Mouse (Mus musculus) testis, postnatal 10 days (tissue): ENCODE results near the gene Gabarap.
"Not testable (repeated sequence)": the region's sequence is repeated elsewhere in the genome, so short reads cannot be mapped to it uniquely, and the experiment has no call there.

Experiments used
- DNase-seq: peaks from one replicate; pipeline ENCODE4 v3.0.0; 2021; ENCODE audit warnings: low spot score

Gene Gabarap

DNA sequence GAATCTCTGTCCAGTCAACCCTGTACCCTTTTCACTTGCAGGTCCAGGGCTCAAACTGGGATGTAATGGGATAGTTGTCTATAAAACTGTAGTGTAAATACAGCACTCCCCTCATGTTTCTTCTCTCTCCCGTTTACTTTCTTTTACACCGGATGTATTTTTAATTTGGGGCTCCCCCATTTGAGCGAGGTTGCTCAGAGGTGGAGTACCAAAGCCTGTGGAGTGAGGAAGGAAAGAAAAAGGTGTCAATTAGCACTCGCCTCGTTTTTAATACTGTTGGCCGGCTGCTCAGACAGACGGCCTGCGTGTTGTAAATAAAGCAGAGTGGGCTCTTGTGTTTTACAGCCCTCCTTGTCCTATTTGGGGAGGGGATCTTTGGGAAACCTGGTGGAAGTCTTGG lies 8.7 kb downstream of the Gabarap start:
- no peak for DNase-seq

DNA sequence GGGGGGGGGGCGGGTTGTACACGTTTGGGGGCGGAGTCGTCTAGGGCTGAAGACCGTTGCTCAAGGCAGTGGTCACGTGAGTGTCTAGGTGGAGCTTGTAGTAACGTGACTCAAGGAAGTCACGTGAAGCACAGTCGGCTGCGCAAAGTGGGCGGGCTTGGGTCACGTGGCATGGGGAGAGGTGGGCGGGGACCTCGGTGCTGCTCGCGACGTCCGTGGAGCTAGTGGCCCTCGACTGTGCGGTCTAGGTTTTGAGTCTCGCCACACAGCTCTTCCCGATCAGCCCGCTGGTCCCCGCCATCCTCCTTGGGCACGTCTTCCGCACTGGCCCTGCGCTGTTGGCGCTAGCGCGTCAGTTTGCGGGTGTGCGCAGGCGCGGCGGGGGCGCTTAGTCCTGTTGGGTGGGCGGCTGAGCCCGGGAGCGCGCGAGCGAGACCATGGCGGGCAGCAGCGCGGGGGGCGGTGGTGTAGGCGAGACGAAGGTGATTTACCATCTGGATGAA lies 9.5 kb downstream of the Gabarap start, which contains the start of gene Dvl2:
Gene Dvl2 (plus strand): TSS at position 200 of the 503 bp plus-strand sequence.
- DNase-seq, result peak; percentile 95

DNA sequence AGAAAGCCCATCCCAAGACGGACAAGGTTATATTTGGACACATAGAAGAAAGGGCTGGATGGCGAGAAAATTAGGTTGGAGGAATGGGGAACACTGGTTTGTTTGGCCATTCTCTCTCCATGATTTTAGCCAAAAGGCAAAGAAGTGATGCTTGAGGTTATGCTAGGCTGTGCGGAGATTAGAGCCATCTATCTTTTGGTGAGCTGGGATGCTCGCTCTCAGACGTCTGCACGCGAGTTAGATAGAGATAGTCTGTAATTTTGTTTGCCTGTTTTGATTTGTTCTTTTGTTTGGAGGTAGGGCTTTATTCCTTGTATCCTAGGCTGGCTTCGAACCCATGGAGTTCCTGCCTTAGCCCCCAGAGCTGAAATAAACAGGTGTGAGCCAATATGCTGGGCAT lies 10.2 kb downstream of the Gabarap start:
- DNase-seq, result no peak

DNA sequence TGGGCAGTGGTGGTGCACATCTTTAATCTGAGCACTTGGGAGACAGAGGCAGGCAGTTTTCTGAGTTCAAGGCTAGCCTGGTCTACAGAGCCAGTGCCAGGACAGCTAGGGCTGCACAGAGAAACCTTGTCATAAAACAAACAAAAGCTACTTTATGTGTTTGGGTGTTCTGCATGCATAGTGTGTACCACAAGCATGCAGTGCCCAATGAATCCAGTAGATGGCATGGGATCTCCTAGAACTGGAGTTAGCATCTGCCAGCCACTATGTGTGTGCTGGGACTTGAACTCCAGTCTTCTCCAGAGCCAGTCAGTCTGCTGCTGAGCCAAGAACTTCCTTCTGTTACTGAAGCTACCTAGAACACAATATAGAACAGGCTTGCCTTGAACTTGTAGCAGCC lies 10.9 kb downstream of the Gabarap start:
- peak; percentile 71 for DNase-seq

DNA sequence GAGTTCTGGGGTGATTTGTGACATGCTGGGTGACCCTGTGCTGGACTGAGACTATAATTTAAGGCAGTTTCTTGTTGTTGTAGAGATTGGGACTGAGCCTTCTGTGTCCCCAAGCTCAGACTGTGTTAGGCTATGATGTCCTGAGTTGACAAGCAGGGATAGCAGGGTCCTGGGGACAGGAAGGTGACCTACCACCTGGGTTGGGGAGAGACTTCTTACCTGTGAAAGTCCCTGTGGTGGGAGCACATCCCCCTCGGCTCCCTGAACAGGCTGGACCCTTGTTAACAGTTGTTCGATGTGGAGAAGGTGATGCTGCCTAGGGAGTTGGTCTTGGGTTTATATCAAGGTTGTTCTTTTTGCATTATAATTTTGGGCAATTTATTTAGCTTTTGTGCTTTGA lies 11.5 kb downstream of the Gabarap start:
- no peak for DNase-seq

DNA sequence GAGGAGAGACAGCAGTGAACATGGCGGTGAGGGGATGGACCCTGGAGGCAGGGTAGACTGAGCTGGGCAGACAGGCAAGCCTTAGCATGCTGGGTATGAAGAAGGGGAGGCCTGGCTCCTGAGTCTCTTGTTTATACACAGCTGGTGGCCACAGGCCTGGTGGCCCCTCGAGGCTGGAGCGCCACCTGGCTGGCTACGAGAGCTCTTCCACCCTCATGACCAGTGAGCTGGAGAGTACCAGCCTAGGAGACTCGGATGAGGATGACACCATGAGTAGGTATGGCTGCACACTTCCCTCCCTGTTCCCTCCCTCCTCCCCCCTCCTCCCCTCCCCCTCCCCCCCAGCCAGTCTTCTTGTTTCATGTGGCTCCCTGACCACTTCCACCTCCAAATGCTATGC lies 14.6 kb downstream of the Gabarap start:
- DNase-seq, result no peak

DNA sequence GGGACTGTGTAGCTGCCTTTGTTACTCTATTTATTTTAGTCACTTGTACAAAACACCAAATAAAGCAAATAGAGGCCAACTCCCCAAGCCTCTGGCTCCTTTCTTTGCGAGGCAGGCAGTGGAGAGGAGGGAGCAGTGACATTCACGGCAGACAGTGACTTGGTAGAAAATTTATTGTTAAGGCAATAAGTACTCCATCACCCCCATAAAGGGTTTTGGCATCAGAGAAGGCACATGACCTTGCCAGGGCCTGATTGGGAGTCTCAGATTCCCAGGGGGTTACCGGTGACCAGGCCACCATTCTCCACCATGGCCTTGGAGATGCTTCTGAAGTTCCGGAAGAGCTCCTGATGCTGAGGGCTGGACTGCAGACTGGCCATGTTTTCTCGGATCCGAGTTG lies 19.1 kb downstream of the Gabarap start:
- no peak for DNase-seq

DNA sequence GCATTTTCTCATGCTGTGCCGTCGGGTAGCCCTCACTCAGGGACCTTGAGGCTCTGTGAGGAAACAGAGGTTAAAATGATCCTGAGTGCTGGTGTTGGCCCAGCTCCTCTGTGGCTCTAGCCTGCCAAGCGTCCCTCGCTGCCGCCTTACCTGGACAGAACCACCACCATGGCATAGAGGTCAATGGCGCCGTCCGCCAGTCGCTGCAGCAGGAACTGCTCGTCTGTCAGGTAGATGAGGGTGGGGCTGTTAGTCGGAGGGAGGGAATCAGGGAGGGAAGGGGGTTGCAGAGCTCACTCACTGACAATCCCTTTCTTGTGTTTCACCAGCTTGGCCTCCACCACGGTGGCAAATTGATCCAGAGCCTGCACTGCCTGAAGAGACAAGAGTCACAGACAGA lies 19.6 kb downstream of the Gabarap start:
- DNase-seq, result no peak

DNA sequence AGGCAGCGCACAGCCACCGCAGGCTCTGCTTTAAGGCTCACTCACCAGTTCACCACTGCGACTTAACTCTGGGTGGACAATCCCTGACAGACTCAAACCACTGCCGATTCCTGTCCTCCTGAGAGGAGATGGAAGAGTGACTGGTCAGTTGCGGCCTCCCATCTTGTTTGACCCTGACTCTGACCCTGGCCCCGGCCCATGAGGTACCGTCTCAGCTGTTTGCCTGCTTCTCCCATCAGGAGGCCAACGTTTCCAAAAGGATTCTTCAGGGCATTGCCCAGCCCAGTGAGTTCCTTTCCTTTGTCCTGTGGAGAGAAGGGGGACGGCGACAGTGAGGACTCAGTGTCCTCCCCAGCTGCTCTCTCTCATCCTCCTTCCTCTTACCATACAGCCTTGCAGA lies 20.0 kb downstream of the Gabarap start:
- DNase-seq, result no peak

DNA sequence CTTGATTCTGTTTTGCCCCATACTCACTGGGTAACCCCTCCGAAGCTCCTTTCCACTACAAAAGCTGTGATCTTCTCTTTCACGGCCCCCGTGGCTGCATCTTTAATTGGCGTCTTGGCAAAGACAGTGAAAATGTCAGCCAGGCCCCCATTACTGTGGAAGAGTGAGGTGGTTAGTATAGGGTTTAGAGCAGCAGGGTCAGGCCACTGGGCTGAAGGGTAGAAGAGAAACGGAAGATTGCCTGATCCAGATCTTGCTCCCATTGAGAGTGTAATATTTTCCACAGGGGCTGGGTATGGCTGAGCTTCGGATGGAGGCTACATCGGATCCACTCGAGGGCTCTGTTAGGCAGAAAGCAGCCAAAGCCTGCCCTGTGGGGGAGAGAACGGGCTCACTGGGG lies 22.0 kb downstream of the Gabarap start:
- DNase-seq, result peak; percentile 37

DNA sequence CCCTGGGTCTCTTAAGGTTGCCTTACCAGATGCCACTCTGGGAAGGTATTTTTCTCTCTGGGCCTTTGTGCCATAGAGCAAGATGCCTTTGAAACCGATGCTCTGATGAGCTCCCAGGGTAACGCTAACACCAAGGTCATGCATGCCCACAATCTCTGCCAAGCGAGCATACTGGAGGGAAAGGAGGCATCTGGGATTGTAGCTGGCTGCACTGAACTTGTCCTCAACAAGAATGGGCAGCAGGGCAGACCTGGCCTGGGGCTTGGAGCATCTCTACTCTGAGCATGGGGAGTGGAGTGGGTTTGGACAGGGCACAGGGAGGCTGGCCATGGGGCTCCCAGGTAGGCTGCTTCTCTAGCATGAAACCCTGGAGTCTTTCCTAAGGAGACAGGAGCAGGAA lies 22.5 kb downstream of the Gabarap start:
- no peak for DNase-seq

DNA sequence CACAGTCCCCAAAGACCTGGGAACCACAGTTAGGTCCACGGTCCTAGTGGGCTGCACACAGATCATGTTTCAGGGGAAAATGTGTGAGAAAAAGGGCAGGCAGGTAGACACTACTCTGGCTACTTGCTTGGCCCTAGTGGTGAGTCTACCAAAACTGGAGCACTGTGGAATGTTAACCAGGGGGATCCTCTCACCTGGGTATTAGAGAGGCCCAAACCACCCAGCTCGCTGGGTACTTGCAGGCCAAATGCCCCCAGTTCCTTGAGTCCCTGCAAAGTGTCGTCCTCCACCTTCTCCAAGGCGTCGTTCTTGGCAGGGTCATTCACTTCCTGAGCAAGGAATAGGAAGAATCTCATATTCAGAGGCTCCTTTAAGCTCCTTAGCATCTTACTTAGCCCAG lies 23.1 kb downstream of the Gabarap start:
- no peak for DNase-seq

DNA sequence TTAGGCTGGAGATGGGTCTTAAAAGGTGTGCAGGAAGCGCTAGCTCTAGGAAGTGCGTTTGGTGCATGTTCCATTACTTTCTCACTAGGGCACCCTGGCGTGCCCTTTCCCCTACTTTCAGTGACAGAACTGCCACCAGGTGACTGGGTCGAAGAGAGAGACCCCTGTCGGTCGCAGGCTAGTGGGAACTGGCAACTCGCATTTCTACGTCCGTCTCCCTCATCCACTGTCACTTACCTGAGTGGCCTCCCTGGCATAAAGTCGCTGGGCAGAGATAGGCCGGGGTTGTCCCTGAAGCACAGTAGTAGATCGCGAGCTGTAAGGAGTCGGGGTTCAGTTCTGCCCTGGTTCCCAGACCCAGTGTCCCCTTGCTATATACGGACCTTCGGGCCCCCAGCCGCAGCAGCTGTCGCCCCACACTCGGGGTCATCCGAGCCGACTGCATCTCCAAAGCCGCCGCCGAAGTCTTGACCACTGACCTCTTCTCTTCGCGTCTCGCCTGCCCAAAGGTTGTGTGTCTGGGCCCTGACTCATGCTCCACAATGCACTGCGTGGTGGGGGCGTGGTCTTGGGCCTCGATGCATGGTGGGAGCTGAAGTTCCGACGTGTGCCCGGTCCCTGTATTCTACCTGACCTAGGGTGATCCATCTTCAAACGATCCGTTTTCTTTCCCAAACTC lies 24.1 kb downstream of the Gabarap start, which contains the start of gene Acadvl:
Gene Acadvl (minus strand): TSS at position 532 of the 679 bp plus-strand sequence.
- peak; percentile 92 for DNase-seq

DNA sequence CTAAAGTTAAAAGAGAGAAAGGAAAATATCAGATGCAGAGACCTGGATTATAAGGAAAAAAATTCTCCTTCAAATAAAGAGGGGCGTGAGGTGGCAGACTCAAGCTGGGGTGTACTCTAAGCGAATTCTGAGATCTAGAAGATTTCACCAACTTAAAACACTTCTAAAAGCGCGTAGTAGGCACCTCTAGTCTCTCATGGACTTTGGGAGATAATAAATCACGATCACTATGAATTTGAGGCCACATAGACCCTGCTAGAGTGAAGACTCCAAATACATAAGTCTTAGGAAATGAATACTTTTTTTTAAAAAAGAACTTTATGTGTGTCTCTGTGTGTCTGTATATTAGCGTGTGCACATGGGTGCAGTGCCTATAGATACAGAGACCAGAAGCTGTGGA lies 24.7 kb downstream of the Gabarap start:
- DNase-seq, result no peak

DNA sequence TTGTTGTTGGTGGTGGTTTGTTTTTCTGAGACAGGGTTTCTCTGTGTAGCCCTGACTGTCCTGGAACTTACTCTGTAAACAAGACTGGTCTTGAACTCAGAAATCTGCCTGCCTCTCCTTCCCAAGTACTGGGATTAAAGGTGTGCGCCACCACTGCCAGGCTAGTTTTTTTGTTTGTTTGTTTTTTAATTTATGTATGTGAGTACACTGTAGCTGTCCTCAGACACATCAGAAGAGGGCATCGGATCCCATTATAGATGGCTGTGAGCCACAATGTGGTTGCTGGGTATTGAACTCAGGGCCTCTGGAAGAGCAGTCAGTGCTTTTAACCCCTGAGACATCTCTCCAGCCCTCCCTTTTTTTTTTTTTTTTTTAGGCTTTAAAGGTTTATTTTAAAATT lies 25.2 kb downstream of the Gabarap start:
- not testable (repeated sequence) for DNase-seq

DNA sequence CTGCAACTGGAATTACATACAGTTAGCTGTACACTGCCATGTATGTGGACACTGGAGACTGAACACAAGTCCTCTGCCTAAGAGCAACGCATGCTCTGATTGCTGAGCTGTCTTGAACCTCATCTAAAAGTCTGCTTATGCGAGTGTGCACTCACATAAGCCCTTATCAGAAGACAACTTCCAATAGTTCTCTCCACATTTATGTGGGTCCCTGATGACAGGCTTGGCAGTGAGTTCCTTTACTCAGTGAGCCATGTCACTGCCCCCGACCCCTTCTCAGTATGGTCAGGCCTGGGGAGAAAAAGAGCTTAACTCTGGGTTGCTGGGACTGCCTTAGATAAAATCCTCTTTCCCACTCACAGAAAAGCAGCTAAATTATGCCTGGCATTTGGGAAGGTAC lies 25.7 kb downstream of the Gabarap start, which contains the start of gene Dlg4:
Gene Dlg4 (plus strand): TSS at position 274 of the 400 bp plus-strand sequence.
- no peak for DNase-seq

DNA sequence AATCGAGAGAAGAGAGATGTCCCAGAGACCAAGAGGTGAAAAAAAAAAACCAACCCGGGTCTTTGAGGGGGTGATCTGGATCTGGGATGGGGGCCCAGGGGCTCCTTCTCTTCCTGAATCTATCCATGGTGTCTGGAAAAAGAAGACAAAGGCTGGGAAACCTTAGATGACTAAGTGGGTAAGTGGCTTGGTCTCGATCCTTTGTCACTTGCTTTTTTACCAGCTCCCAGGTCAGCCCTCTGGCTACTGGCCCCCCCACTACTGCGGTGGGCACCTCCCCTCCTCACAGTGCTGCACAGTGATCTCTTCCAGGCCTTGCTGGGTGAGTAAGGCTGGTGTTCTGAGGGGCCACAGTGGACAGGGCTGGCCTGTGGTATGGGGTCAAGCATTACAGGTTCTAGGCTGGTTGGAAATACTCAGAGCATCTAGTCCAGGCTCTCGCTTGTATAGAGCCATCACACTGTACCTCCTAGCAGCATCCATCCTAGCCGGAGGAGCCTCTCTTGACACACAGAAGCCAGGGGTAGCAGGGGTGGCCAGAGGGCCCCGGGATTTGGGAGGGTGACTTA lies 26.3 kb downstream of the Gabarap start:
- DNase-seq, result no peak

DNA sequence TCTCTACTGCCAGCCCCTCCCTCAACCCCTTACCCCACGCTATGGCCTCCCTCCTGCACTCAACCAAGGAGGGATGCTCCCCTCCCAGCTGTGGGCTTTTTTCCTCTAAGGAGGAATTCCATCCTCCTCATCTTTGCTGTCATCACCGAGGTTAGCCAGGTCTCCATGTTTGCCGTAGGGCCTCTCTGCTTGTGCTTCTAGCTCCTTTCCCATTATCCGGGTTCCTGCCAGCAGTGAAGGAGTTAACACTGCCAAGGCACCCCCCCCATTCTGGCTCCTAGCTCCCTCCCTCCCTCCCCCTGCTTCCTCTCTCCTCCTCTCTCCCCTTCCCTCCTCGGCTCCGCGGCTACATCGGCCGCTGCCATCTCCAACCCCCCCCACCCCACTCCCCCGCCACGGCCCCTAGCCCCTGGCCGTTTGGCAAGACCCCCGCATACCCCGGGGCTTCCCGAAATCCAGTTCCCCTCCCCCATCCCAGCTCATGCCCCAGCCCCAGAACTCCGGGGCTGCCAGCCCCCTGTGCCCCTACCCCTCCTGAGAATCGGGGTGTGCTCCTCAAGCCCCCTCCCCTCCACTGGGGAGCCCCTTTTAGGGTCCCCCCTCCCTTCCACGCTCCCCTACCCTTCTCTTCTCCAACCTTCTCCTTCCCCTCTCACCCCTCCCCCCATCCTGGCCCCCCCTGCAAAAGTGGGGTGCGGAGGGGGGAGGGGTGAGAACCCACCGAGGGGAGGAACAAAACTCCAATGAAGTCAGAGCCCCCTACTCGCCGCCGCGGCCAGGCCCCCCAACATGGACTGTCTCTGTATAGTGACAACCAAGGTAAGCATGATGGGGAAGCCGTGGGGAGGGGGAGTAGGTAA lies 27.4 kb downstream of the Gabarap start:
- DNase-seq, result peak; percentile 74

DNA sequence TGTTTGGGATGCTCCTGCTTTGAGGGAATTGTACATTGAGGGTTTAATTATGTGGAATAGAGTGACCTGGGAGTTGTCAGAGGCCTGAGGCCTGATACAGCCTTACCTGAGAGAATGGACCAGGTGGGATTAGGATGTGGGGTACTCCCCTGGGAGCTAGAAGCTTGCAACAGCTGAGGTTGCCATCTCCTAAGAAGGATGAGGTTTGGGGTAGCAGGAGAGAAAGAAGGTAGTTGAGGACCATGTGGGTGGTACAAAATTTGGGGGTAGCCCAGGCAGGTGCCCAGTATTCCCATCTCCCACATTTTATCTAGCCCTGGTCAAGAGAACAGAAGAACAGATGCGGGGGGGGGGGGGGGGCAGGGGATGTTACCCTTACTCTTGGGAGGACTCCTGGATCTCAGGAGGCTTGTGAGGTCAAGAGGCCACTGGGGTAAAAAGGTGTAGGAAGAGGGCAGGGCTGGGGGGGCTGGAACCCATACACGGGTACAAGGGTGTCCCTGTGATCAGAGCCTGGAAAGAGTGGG lies 28.6 kb downstream of the Gabarap start:
- DNase-seq, result no peak

DNA sequence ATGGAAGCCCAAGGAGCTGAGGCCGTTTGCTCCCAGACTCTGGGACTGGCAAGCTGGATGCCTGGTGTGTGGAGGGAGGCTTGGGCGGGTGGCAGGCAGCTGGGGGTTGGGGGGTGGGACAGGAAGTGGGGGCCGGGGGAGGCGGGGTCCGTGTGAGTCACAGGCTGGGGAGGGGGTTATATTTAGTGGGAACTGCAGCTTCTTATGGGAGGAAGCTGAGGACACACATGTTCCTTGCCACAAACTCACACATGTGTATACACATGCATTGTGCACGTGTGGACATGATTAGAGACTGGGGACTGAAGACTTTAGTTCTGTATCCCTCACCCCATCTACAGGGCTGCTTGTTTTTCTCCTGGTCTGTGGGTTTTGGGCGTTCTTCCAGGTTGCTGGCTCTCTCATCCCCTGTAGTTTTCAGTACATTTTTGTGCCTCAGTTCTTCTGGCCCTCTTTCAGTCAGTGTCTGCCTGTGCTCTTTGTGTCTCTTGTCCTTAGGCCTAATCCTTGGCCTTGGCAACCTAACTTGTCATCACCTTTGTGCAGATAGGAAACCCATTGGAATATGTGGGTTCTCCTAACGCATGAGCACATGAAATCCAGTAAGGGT lies 29.2 kb downstream of the Gabarap start:
- DNase-seq, result no peak

DNA sequence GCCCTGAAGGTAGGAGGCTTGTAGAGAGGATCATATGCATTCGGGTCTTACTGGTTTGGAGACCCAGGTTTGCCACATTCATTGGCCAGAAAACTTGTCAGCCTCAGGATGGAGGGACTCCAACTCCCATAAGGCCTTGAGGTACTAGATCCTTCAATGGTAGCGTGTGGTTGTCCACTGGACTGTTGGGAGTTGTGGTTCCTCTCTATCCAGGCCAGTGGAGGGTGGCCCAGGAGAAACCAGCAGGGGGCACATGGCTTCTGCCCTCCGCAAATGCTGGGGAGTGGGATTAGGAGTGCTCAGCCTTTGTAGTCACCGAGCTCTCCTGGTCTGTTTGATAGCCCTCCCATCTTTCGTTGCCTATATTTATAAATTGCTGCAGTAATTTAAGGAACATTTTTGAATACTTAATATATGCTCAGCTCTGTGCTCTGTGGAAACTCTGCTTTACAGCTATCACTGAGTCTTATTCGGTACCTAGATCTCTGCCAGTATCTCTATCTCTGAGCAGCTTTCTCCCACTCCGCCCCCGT lies 29.9 kb downstream of the Gabarap start:
- DNase-seq, result peak; percentile 81
